Mouse (Mus musculus) embryonic fibroblast, embryonic 13.5 days (primary cell): ENCODE measurements at regions not wholly inside any gene's neighbourhood (a gene's known extent, or its start where the extent isn't known, plus 50 kb on each side); places are given as distances from the start of the nearest gene placed in this dataset.
"Not testable (repeated sequence)": the region's sequence is repeated elsewhere in the genome, so short reads cannot be mapped to it uniquely, and the experiment has no call there.

Experiments used
- CTCF ChIP-seq: IDR thresholded peaks from 2 replicates; pipeline ENCODE4 v1.5.1; 2011; ENCODE audit warnings: mild to moderate bottlenecking, control low read depth, low read length, moderate library complexity, borderline replicate concordance; ENCODE audit not compliant: insufficient read depth
- POLR2A ChIP-seq: IDR thresholded peaks from 2 replicates; pipeline ENCODE4 v1.6.1; 2011; ENCODE audit warnings: low read depth, mild to moderate bottlenecking, control low read depth, low read length, moderate library complexity

GRCm38 (mm10) chr6:68938104-68938503 is 1402.5 kb upstream of the Tacstd2 start:
- TF ChIP-seq POLR2A, CTCF: not testable (repeated sequence)
